Mouse (Mus musculus) lung, adult 2 months (tissue): Measurements from ENCODE around the gene Hap1. TPM values are rescaled to one million over a fixed set of nuclear protein-coding genes. Genes with fewer than 3 reads are reported as not detected.

Experiments used
- DNase-seq: peaks from one replicate; pipeline ENCODE4 v3.0.0; 2022
- H3K4me1 ChIP-seq: fragments of 200-500 bp; 2 replicates; pipeline ENCODE4 v1.6.1; 2011; ENCODE audit warnings: low read length; ENCODE audit not compliant: control insufficient read depth, insufficient read depth
- H3K4me3 ChIP-seq: fragments of 200-500 bp; replicated peaks from 2 replicates; pipeline ENCODE3; 2011; ENCODE audit warnings: low read depth, mild to moderate bottlenecking, control low read depth, low read length; ENCODE audit errors: extremely low read depth
- CTCF ChIP-seq: fragments of 200-500 bp; IDR thresholded peaks from 2 replicates; pipeline ENCODE4 v1.5.1; 2011; ENCODE audit warnings: mild to moderate bottlenecking, low read length, control low read depth; ENCODE audit not compliant: insufficient read depth
- POLR2A ChIP-seq: fragments of 200-500 bp; IDR thresholded peaks from 2 replicates; pipeline ENCODE4 v1.6.1; 2011; ENCODE audit warnings: low read depth, mild to moderate bottlenecking, control low read depth, low read length, borderline replicate concordance; ENCODE audit errors: extremely low read depth
- WGBS: fragments of 180-500 bp; shearing (Covaris S2); methylation state at CpG from one replicate; pipeline ENCODE4 v1.1.7; 2018; 5-methylcytosine and 5-hydroxymethylcytosine counted together
- polyA plus RNA-seq: library from polyadenylated mRNA; depleted of rRNA; stranded (reverse); fragments of >200 nt; gene quantifications from 2 replicates; pipeline ENCODE4 v1.2.3, GENCODE M21; 2012; rRNA removed

The Hap1 gene
- polyA plus RNA-seq, 1 experiment = 14.3 TPM

DNA sequence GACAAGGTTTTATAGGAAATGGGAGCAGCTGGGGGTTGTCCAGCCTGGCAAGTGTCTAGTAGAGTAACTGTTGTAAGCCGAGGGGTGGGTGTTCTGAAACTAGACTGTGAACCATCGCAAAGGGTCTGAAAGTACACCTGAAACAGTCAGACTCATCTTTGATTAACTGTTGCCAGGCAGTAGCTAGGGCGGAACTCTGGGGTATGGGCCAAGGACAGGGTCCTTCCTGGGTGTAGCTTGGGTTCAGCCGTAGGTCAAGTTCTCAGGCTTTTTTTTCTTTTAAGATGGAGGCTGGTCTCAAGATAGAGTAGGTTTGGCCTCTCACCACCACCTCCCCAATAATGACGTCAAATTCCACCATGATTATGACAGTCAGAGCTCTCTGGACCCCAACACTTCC is 48.0 kb downstream of the Hap1 start:
- TF ChIP-seq CTCF (no peak), POLR2A (no peak)
- DNase-seq = no peak
- WGBS = 84% methylated on average over 5 of the region's 5 CpGs
- Histone ChIP-seq H3K4me3 (no peak overlapping the region), H3K4me1 (0 out of 2 replicates have a peak, but pooled peaks cover 2% of the 10 kb centered on the region)

DNA sequence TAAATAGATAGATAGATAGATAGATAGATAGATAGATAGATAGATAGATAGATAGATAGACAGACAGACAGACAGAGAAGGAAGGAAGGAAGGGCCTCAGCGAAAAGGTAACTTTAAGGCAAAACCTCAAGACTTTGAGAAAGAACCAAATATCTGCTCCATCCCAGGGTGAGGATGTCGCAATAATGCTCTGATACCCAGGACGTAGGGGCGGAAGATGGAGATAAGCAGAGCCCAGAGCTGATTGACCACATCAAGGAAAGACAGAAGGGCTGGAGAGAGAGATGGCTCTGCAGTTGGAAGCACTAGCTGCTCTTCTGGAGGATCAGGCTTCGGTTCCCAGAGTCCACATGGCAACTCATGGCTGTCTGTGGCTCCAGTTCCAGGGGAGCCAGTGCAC is 54.6 kb downstream of the Hap1 start:
- TF ChIP-seq POLR2A = no peak
- TF ChIP-seq CTCF = no peak
- 67% methylated on average over 5 of the region's 5 CpGs for WGBS
- no peak for DNase-seq
- no peak overlapping the region for H3K4me3 ChIP-seq
- no peaks in the 10 kb centered on the region for H3K4me1 ChIP-seq

DNA sequence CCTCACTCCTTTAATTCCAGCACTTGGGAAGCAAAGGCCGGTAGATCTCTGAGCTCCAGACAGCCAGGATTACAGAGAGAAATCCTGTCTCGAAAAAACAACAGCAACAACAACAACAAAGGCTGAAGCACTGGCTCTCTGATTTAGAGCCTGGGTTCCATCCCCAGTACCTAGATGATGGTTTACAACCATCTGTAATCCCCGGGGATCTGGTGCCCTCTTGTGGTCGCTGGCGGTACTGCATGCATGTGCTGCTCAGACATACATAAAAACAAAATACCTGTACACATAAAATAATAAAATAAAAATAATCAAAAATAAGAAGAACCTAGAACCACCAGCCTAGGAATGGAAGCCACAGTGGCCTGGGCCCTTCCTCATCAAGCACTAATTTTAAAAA is 55.6 kb downstream of the Hap1 start:
- TF ChIP-seq CTCF (peak; percentile 93), POLR2A (no peak)
- 4% methylated on average over 5 of the region's 5 CpGs for WGBS
- Histone ChIP-seq H3K4me3 (no peak overlapping the region), H3K4me1 (no peaks in the 10 kb centered on the region)
- peak; percentile 71 for DNase-seq

DNA sequence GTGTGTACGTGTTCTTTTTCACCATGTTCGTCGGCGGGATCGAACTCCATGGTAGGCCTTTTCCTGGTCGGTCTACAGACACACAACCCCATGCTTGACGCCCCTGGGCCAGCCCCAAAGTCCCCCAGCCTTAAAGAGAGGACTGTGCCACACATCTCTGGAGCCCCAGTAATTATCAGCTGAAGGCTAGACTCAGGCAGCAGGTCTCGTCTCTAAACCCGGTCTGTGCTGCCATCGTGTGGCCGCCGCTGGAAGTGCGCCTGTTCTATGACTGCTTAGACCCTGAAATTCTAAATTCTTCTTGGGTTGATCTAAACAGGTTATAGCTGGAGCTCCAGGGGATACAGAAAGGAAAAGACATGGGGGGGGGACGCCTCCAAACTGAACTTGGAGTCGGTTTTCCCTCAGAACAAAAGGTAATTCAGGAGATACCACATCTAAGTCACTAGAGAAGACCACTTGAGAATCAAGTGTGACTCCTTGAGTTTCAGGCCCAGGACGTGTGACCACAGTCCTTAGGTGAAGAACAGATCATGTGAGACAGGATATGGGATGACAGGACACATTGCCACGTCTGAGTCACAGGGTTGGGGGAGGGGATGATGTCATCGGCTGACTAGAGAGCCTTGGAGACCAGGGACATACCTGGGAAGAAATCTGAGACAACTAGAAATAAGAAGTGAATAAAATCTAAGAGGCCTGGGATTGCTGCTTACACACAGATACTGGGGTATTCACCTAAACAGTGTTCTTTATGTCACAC is 57.5 kb downstream of the Hap1 start:
- H3K4me1 ChIP-seq = no peaks in the 10 kb centered on the region
- no peak overlapping the region for H3K4me3 ChIP-seq
- WGBS = 18% methylated on average over 18 of the region's 18 CpGs
- peak; percentile 84 for DNase-seq
- no peak for TF ChIP-seq POLR2A
- peak; percentile 89 for TF ChIP-seq CTCF

DNA sequence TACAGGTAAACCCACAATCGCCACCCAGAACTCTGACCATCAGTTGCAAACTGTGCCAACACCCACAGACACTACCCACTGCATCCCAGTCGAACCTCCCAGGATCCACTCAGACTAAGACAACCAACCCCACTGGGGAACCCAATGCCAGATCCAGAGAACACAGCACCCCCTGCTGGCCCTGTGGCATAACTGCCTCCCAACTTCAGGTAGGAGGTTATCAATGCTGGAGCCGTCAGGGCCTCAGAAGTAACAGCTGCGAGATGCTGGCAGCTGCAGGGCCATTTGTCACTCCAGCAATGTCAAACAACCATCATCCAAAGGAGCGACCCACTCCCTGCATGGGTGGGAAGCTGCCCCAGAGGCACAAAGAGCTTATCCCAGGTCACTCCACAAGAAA is 58.1 kb downstream of the Hap1 start:
- TF ChIP-seq POLR2A (no peak), CTCF (peak; percentile 55; the same call in 1 of the 2 replicates)
- Histone ChIP-seq H3K4me3 (no peak overlapping the region), H3K4me1 (no peaks in the 10 kb centered on the region)
- WGBS = 26% methylated on average over 5 of the region's 5 CpGs
- DNase-seq = no peak

Other genes starting within 250 kb of the Hap1 start
- gene Krt13, start 234.6 kb downstream of the Hap1 start, polyA plus RNA-seq = 0.25 and 1,946 TPM in 2 replicates
- 2.1 and 62.5 TPM in 2 replicates for gene Krt15, start 220.2 kb downstream of the Hap1 start, polyA plus RNA-seq
- 275 and 280 TPM in 2 replicates for gene Krt19, start 207.5 kb downstream of the Hap1 start, polyA plus RNA-seq
- not detected in 2 replicates for gene Krt9, start 162.9 kb downstream of the Hap1 start, polyA plus RNA-seq
- gene Krt14, start 148.6 kb downstream of the Hap1 start, polyA plus RNA-seq = 0.51 and 51.5 TPM in 2 replicates
- gene Krt16, start 107.2 kb downstream of the Hap1 start, polyA plus RNA-seq = 0.58 TPM in 1 of 2 replicates, not detected in the other
- 0.38 and 0.65 TPM in 2 replicates for gene Krt17, start 95.1 kb downstream of the Hap1 start, polyA plus RNA-seq
- gene Krt42, start 86.3 kb downstream of the Hap1 start, polyA plus RNA-seq = not detected in 2 replicates
- 125 and 131 TPM in 2 replicates for gene Eif1, start 36.2 kb downstream of the Hap1 start, polyA plus RNA-seq
- not detected in 2 replicates for gene Gast, start 21.7 kb downstream of the Hap1 start, polyA plus RNA-seq
- 631 and 728 TPM in 2 replicates for gene Jup, start 41.6 kb upstream of the Hap1 start, polyA plus RNA-seq
- 40.6 and 53.9 TPM in 2 replicates for gene P3h4, start 58.7 kb upstream of the Hap1 start, polyA plus RNA-seq
- gene Fkbp10, start 59.6 kb upstream of the Hap1 start, polyA plus RNA-seq = 41.5 and 42.5 TPM in 2 replicates
- 21.7 and 31.5 TPM in 2 replicates for gene Nt5c3b, start 85.7 kb upstream of the Hap1 start, polyA plus RNA-seq
- 0.22 and 0.49 TPM in 2 replicates for gene Klhl10, start 85.8 kb upstream of the Hap1 start, polyA plus RNA-seq
- gene Klhl11, start 116.6 kb upstream of the Hap1 start, polyA plus RNA-seq = 5.1 and 6.2 TPM in 2 replicates
- gene Acly, start 171.9 kb upstream of the Hap1 start, polyA plus RNA-seq = 166 and 217 TPM in 2 replicates
- 1.8 and 3.4 TPM in 2 replicates for gene Ttc25, start 189.5 kb upstream of the Hap1 start, polyA plus RNA-seq
- gene Cnp, start 218.8 kb upstream of the Hap1 start, polyA plus RNA-seq = 27.5 and 29.9 TPM in 2 replicates